Mouse (Mus musculus): ENCODE results near the gene Prkab1.

DNA sequence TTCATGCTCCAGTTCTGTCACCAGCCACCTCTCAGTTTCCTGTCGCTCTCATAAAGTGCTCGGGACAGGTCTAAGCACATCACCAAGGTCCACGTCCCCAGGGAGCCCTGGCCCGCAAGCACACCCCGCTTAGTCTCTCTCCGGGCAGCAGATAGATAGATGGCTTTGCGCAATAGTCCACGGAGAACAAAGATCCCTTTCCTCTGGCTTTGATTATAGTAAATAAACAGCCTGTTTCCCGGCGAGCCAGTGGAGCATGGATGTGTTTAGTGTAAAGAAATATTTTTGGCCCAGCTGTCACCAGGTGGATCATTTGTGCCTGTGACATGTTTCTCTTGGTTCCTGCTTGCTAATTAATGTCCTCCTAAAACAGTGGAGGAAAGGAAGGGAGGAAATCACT is 47.0 kb downstream of the Prkab1 start:
- TF ChIP-seq CTCF (IDR thresholded peaks at IDR 0.05; ENCODE audit: control insufficient read depth, insufficient read depth, low read length) (no peak), POLR2A (IDR thresholded peaks at IDR 0.05; ENCODE audit: borderline replicate concordance, control insufficient read depth, low read depth, low read length) (no peak)
